Mouse (Mus musculus) forebrain, embryonic 15.5 days (tissue): Measurements from ENCODE around the gene Zfp14. TPM values are rescaled to one million over a fixed set of nuclear protein-coding genes. Genes with fewer than 3 reads are reported as not detected.

Experiments
- ATAC-seq: fragments of 200-750 bp; cut with Nextera tagmentation; replicated peaks from 2 replicates; pipeline ENCODE4 v1.8.0; 2017; ENCODE audit warnings: mild to moderate bottlenecking, moderate TSS enrichment, moderate library complexity
- H3K27ac ChIP-seq: fragments of 300-500 bp; sonication (generic); replicated peaks from 2 replicates; pipeline ENCODE4 v1.5.1; 2015; ENCODE audit warnings: mild to moderate bottlenecking, inconsistent platforms
- H3K27me3 ChIP-seq: fragments of 300-500 bp; sonication (generic); 2 replicates; pipeline ENCODE4 v1.6.1; 2015; ENCODE audit warnings: inconsistent platforms
- H3K36me3 ChIP-seq: fragments of 300-500 bp; sonication (generic); 2 replicates; pipeline ENCODE4 v1.6.1; 2015; ENCODE audit warnings: mild to moderate bottlenecking, inconsistent platforms
- H3K4me1 ChIP-seq: fragments of 300-500 bp; sonication (generic); 2 replicates; pipeline ENCODE4 v1.6.1; 2015; ENCODE audit warnings: inconsistent platforms
- H3K4me2 ChIP-seq: fragments of 300-500 bp; sonication (generic); replicated peaks from 2 replicates; pipeline ENCODE4 v1.6.1; 2015; ENCODE audit warnings: mild to moderate bottlenecking, inconsistent platforms
- H3K4me3 ChIP-seq: fragments of 300-500 bp; sonication (generic); 2 replicates; pipeline ENCODE4 v1.5.1; 2015; ENCODE audit warnings: mild to moderate bottlenecking, inconsistent platforms
- H3K9ac ChIP-seq: fragments of 300-500 bp; sonication (generic); replicated peaks from 2 replicates; pipeline ENCODE4 v1.6.1; 2015; ENCODE audit warnings: mild to moderate bottlenecking, inconsistent platforms
- H3K9me3 ChIP-seq: fragments of 300-500 bp; sonication (generic); 2 replicates; pipeline ENCODE4 v1.6.1; 2016; ENCODE audit warnings: inconsistent platforms
- WGBS: fragments of 180-500 bp; shearing (Covaris S2); methylation state at CpG from one replicate; pipeline ENCODE4 v1.1.7; 2015; ENCODE audit warnings: mixed read lengths; 5-methylcytosine and 5-hydroxymethylcytosine counted together
- polyA plus RNA-seq: library from polyadenylated mRNA; unstranded; fragments of >200 nt; fragmentation: Nextera tagmentation; extraction: Ambion mirVana; gene quantifications from 2 replicates; pipeline ENCODE4 v1.2.1, GENCODE M21; 2015

Gene Zfp14
- polyA plus RNA-seq, 1 experiment from 2014 or later: 14.3 TPM

DNA sequence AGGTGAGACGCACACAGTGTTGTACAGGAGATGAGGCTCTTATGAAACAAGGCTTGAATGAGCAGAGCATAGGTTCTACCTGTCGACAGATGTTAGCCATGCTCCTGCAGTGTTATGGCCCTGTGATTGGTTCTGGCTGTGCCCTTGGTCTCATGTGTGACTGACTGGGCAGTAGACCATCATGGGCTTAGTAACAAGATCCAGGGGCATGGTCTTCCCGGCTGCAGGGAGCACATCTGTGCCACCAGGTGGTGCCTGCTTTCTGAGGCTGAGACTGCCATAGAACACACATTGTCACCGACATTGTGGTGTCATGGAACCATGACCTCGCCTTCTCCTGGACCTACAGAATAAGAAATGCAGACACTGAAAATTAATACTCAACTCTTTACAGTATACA lies 25.8 kb downstream of the Zfp14 start:
- WGBS: 84% methylated on average over 5 of the region's 5 CpGs
- H3K9me3 ChIP-seq: no peaks in the 10 kb centered on the region
- H3K4me1 ChIP-seq: no peaks in the 10 kb centered on the region
- peaks cover 38% of the 10 kb centered on the region for H3K36me3 ChIP-seq
- H3K9ac ChIP-seq: no peak overlapping the region
- H3K27me3 ChIP-seq: no peaks in the 10 kb centered on the region
- no peak overlapping the region for H3K4me3 ChIP-seq
- no peak overlapping the region for H3K4me2 ChIP-seq
- H3K27ac ChIP-seq: no peak overlapping the region
- ATAC-seq: no peak

DNA sequence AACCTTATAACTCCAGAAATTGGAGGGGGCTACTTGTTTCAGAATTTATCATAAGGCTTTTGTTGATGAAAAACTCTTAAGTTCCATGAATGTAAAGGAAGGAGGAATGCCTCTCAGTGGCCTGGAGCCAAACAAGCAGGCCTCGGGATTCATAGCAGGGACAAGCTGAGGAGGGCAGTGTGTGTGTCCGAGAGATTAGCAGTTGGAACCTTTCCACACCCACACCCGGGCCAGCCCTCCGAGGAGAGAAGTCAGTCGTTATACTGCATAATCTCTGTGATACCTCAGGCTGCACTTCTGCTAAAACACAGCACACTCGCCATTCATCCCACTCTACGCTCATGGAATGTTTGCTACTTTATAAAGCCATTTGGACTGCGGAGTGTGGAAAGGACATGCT lies 27.4 kb downstream of the Zfp14 start:
- WGBS: 89% methylated on average over 8 of the region's 8 CpGs
- H3K4me1 ChIP-seq: no peaks in the 10 kb centered on the region
- no peaks in the 10 kb centered on the region for H3K9me3 ChIP-seq
- H3K27ac ChIP-seq: no peak overlapping the region
- H3K9ac ChIP-seq: no peak overlapping the region
- H3K36me3 ChIP-seq: peaks cover 46% of the 10 kb centered on the region
- no peak overlapping the region for H3K4me3 ChIP-seq
- H3K27me3 ChIP-seq: no peaks in the 10 kb centered on the region
- no peak overlapping the region for H3K4me2 ChIP-seq
- ATAC-seq: no peak

DNA sequence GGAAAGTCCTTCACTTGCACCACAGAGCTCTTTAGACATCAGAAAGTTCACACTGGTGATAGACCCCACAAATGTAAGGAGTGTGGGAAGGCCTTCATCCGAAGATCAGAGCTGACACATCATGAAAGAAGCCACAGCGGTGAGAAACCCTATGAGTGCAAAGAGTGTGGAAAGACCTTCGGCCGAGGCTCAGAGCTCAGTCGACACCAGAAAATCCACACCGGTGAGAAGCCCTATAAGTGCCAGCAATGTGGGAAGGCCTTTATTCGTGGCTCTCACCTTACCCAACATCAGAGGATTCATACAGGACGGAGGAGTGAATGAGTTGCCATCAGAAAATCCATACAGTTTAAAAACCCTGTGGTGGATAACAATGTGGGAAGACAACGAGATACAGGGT lies 27.9 kb downstream of the Zfp14 start:
- no peak overlapping the region for H3K4me3 ChIP-seq
- H3K36me3 ChIP-seq: peaks cover 51% of the 10 kb centered on the region
- H3K9ac ChIP-seq: no peak overlapping the region
- no peak for ATAC-seq
- no peaks in the 10 kb centered on the region for H3K4me1 ChIP-seq
- 95% methylated on average over 9 of the region's 9 CpGs for WGBS
- H3K4me2 ChIP-seq: no peak overlapping the region
- no peaks in the 10 kb centered on the region for H3K27me3 ChIP-seq
- H3K9me3 ChIP-seq: no peaks in the 10 kb centered on the region
- no peak overlapping the region for H3K27ac ChIP-seq

DNA sequence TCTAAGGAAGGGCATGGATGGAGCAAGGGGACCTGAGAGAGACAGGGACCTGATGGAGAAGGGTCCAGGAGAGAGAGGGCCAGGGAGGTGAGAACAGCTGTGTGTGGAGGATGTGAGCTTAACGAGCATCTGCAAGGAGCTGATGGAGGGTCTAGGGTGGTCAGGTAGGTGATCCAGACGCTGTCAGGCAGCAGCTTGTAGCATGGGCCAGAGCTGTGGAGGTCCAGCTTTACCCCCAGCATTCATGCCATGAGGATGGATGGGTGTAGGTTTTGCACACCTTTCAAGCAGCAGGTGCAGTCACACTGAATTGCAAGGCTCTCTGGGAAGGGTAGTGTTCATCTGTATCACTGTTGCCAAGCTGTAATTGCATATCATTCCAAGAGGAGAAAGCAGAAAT lies 31.6 kb downstream of the Zfp14 start:
- H3K27ac ChIP-seq: no peak overlapping the region
- H3K36me3 ChIP-seq: peaks cover 61% of the 10 kb centered on the region
- ATAC-seq: no peak
- H3K9ac ChIP-seq: no peak overlapping the region
- H3K4me1 ChIP-seq: no peaks in the 10 kb centered on the region
- no peaks in the 10 kb centered on the region for H3K27me3 ChIP-seq
- H3K4me3 ChIP-seq: no peak overlapping the region
- no peak overlapping the region for H3K4me2 ChIP-seq
- 87% methylated on average over 2 of the region's 2 CpGs for WGBS
- no peaks in the 10 kb centered on the region for H3K9me3 ChIP-seq

DNA sequence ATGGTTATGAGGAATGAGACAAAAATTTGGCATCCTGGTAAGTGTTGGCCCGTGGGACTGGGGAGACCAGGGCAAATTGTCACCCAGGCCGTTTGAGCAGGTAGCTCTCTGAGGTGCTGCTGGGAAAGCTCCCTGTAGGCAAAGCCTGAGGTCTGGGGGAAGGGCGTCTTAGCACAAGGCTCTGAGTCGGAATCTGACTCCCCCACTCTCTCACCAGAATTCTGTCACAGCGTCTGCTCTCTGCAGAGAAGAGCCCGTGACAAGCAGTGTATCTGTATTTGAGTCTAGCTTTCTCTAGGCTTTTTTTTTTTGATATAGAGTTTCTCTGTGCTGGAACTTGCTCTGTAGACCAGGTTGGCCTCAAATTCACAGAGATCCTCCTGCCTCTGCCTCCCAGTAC lies 34.0 kb downstream of the Zfp14 start:
- H3K4me2 ChIP-seq: no peak overlapping the region
- no peak for ATAC-seq
- H3K9ac ChIP-seq: no peak overlapping the region
- no peaks in the 10 kb centered on the region for H3K4me1 ChIP-seq
- 93% methylated on average over 6 of the region's 6 CpGs for WGBS
- H3K27me3 ChIP-seq: no peaks in the 10 kb centered on the region
- no peaks in the 10 kb centered on the region for H3K9me3 ChIP-seq
- H3K27ac ChIP-seq: no peak overlapping the region
- H3K36me3 ChIP-seq: peaks cover 48% of the 10 kb centered on the region
- H3K4me3 ChIP-seq: no peak overlapping the region

DNA sequence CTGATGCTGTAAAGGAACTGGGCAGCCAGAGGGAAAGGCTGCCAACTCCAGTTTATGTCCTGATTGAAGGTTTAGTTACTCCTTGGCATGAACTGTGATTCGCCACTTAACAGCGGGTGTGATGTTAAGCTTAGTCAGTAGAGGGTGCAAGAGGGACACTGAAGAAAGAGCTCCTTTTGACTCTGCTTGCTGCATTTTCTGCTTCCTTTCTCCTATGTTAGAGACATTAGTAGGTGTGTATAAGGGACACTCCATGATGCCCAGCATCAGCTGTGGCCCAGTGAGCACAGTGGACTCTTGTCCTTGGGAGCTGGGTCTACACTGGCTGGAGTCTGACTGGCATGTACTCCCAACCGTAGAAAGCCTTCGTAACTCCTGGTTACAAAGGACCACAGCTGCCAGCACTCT lies 38.2 kb downstream of the Zfp14 start:
- Histone ChIP-seq H3K36me3 (peaks cover 28% of the 10 kb centered on the region), H3K9ac (no peak overlapping the region), H3K4me2 (no peak overlapping the region), H3K9me3 (no peaks in the 10 kb centered on the region), H3K4me1 (peaks cover 19% of the 10 kb centered on the region), H3K4me3 (no peak overlapping the region), H3K27ac (no peak overlapping the region), H3K27me3 (no peaks in the 10 kb centered on the region)
- WGBS: 68% methylated on average over 4 of the region's 4 CpGs
- peak; percentile 51 for ATAC-seq

DNA sequence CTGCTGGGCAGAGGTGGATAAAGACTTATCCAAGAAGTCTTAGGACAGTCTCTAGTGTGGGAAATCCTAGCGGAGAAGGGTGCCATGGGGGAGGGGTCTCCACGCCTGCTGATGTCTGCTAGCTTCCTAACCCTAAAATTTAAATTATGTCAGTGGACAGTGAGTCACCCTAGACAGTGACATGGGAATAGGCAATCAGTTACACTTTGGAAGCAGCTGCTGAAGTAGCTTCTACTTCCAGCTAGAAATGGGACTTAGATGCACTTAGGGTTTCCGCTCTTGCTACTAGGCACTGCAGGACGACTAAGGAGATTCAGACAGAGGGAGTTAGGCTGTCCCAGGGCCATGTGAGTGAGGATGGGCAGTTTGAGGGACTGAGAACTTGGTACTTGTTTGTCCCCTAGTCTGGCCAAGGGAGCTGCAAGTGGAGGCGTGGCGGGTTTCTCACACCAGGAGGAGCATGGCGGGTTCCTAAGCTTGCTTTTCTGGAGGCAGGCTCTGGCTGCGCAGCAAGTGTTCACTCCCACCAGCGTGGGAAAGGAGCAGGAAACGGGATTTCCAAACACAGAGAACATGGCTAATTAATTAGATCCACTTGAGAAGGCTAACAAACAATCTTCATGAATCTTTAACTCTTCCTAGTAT lies 40.5 kb downstream of the Zfp14 start:
- H3K27ac ChIP-seq: 0 out of 2 replicates have a peak overlapping the region, but pooled peaks have one; percentile 56
- H3K4me2 ChIP-seq: no peak overlapping the region
- ATAC-seq: no peak
- peaks cover 19% of the 10 kb centered on the region for H3K4me1 ChIP-seq
- H3K9me3 ChIP-seq: no peaks in the 10 kb centered on the region
- H3K9ac ChIP-seq: no peak overlapping the region
- peaks cover 21% of the 10 kb centered on the region for H3K36me3 ChIP-seq
- H3K27me3 ChIP-seq: no peaks in the 10 kb centered on the region
- 79% methylated on average over 10 of the region's 10 CpGs for WGBS
- no peak overlapping the region for H3K4me3 ChIP-seq

DNA sequence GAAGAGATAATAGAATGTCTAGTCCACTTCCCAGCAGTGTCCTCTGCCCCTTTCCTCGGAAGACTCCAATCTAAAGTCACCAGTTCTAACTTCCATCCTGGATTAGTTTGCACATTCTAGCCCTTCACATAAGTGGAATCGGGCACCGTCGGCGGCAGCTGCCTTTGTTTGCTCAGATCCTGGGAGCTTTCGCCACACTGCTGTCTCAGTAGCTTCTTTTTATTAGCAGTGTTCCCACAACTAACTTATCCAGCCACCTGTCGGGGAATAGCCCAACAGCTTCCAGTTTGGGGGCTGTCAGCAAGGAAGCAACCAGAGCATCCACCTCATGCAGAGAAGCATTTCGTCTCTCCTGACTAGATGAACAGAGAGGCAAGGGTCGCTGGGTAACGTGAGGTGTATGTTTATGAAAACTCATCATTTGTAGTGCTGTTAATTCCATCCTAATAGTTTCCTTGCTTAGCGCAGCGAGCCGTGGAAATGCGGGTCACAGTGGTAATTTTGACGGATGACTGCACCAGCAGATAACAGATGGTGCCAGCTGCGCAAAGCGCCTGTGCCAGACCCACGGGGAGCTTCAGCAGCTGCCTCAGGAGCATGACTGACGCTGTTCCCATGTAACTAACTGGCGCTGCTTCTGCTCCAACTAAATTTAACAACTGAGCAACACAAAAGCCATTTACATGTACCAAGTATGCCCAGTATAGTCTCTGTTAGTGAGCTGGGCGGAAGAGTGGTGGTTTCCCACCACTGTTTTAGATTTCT lies 41.7 kb downstream of the Zfp14 start:
- no peaks in the 10 kb centered on the region for H3K9me3 ChIP-seq
- peak overlapping the region; percentile 56 for H3K27ac ChIP-seq
- 44% methylated on average over 21 of the region's 21 CpGs for WGBS

DNA sequence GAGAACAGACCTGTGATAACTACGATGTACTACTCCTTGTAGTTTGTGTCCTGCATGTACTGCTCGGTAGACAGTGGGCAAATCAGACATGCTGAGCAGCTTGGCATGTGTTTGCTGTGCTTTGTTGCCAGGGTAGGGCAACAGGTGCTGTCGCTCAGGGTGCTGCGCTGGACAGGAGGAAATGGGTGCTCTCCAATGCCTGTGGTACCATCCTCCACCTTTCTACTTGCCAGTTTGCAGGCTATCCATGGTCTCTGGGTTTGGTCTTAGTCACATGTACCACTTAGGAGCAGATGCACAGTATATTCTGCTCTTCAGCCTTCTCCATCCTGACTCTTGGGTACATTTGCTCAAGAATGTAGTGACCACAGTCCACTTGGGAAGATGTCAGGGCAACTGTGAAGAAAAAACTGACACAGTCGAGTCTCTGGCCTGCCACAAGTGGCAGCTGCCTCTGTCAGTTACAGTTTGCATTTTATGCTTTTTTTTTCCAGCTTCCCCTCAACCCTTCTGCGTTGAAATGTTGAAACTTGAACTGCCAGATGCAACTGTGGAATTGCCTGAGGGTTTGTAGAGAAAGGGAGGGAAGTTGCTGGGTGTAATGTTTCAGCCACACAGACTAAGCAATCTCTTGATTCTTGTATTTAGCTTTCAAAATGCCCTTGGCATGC lies 43.0 kb downstream of the Zfp14 start:
- Histone ChIP-seq H3K9ac (no peak overlapping the region), H3K27me3 (no peaks in the 10 kb centered on the region), H3K4me2 (no peak overlapping the region), H3K9me3 (no peaks in the 10 kb centered on the region), H3K4me1 (peaks cover 19% of the 10 kb centered on the region), H3K27ac (no peak overlapping the region), H3K4me3 (no peak overlapping the region), H3K36me3 (peaks cover 8% of the 10 kb centered on the region; the same call in 1 of the 2 replicates)
- WGBS: 83% methylated on average over 6 of the region's 6 CpGs
- ATAC-seq: no peak

More for the DNA sequence above, 41.7 kb downstream of the Zfp14 start:
- peaks cover 12% of the 10 kb centered on the region; the same call in 1 of the 2 replicates for H3K36me3 ChIP-seq
- no peaks in the 10 kb centered on the region for H3K27me3 ChIP-seq
- H3K9ac ChIP-seq: no peak overlapping the region
- peak overlapping the region; percentile 5 for H3K4me2 ChIP-seq
- peak; percentile 48; the same call in 1 of the 2 replicates for ATAC-seq
- peaks cover 19% of the 10 kb centered on the region for H3K4me1 ChIP-seq
- no peak overlapping the region for H3K4me3 ChIP-seq

DNA sequence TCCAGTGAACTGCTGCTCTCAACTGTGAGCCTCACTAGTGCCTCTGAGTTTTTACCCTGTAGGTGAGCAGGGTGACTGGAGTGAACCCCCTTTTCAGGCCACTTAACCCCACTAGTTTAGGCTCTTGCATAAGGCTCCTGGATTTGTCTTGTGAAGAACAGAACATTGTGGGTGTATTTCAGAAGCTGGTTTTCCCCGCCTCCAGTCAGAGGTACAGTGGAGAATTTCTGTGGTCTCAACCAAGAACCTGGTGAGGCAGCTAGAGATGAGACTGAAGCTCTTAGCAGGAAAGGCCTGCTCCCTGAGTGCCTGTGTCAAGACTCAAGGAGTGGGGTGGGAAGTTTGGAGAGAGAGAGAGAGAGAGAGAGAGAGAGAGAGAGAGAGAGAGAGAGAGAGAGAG lies 43.6 kb downstream of the Zfp14 start:
- no peak overlapping the region for H3K27ac ChIP-seq
- H3K4me2 ChIP-seq: no peak overlapping the region
- peaks cover 19% of the 10 kb centered on the region for H3K4me1 ChIP-seq
- H3K36me3 ChIP-seq: peaks cover 8% of the 10 kb centered on the region; the same call in 1 of the 2 replicates
- no peak overlapping the region for H3K9ac ChIP-seq
- 81% methylated on average over 1 of the region's 1 CpGs for whole genome bisulfite sequencing
- no peaks in the 10 kb centered on the region for H3K9me3 ChIP-seq
- ATAC-seq: no peak
- H3K4me3 ChIP-seq: no peak overlapping the region
- no peaks in the 10 kb centered on the region for H3K27me3 ChIP-seq

DNA sequence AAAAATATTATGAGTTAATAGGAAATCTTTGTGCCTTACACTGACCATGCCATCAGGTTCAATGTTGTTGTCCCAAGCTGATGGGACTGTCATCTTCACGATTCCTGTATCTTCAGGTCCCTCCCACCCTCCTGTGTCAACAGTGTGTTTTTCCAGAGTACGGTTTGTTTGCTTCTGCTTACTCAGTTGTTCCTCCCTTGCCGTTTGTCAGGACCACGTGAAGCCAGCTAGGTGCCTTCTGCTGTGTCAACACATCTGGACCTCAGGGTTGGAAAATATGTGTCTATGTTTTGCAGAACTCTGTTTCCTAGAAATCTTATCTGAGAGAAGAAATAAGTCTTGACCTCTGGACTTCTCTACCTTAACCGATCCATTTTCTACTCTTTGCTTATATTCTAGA lies 50.6 kb downstream of the Zfp14 start:
- Histone ChIP-seq H3K27me3 (no peaks in the 10 kb centered on the region), H3K36me3 (peaks cover 32% of the 10 kb centered on the region), H3K9me3 (no peaks in the 10 kb centered on the region), H3K27ac (no peak overlapping the region), H3K4me1 (no peaks in the 10 kb centered on the region), H3K4me3 (no peak overlapping the region), H3K9ac (no peak overlapping the region), H3K4me2 (no peak overlapping the region)
- WGBS: 92% methylated on average over 5 of the region's 5 CpGs
- ATAC-seq: no peak

DNA sequence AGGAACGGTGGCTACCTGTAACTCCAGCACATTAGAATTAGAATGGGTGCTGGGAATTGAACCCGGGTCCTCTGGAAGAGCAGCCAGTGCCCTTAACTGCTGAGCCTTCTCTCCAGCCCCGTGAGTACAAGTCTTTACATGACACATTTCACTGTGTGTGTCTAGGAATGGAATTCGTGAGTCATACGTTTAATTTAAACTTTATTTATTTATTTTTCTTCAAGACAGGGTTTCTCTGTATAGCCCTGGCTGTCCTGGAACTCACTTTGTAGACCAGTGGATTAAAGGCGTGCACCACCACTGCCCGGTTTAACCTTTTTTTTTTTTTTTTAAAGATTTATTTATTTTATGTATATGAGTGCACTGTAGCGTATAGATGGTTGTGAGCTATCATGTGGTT lies 56.0 kb downstream of the Zfp14 start:
- Histone ChIP-seq H3K4me1 (no peaks in the 10 kb centered on the region), H3K4me3 (no peak overlapping the region), H3K4me2 (no peak overlapping the region), H3K9me3 (no peaks in the 10 kb centered on the region), H3K36me3 (peaks cover 44% of the 10 kb centered on the region), H3K9ac (no peak overlapping the region), H3K27me3 (no peaks in the 10 kb centered on the region), H3K27ac (no peak overlapping the region)
- WGBS: 94% methylated on average over 8 of the region's 8 CpGs
- ATAC-seq: no peak
